Mouse (Mus musculus) thymus, postnatal 4 days (tissue): ENCODE results near the gene Bfar.
"Not testable (repeated sequence)": the region's sequence is repeated elsewhere in the genome, so short reads cannot be mapped to it uniquely, and the experiment has no call there.

ENCODE experiments used
- DNase-seq: peaks from one replicate; pipeline ENCODE4 v3.0.0; 2021

Gene Bfar

DNA sequence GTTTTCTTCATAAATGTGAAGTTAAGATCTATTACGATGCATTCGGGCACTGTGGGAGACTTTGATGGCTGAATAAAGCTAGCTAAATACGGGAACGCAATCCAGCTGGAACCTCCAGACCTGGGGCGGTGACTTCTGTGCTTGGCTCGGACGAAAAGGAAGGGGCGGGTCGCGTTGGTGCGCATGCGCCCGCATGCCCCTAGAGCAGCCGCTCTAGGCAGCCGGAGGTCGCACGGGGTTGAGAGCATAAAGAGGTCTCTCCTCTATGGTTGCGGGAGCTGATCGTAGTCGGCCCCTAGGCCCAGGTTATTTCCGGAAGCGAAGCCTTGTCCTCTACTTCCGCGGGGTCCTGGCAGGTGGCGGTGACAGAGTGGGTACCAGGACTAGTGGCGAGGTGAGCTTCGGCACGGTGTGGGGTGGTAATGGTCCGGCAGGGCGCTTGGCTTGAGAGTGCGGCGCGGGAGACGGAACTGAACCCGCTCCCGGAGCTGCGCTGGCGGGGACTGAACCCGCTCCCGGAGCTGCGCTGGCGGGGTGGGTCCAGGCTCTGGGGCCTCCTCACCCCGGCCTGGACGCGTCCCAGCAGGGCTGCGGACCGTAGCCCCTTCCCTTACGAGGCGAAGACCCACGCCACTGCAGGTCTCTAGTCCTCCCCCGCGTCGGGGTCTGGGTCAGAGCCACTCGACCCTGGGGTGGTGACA, at the start of gene Bfar, which contains the start of gene 3110001I22Rik:
TSS of gene Bfar (plus strand) at position 174 of the 701 bp plus-strand sequence.
TSS of gene 3110001I22Rik (plus strand) at position 245 of the 701 bp plus-strand sequence.
- DNase-seq, result peak; percentile 91

DNA sequence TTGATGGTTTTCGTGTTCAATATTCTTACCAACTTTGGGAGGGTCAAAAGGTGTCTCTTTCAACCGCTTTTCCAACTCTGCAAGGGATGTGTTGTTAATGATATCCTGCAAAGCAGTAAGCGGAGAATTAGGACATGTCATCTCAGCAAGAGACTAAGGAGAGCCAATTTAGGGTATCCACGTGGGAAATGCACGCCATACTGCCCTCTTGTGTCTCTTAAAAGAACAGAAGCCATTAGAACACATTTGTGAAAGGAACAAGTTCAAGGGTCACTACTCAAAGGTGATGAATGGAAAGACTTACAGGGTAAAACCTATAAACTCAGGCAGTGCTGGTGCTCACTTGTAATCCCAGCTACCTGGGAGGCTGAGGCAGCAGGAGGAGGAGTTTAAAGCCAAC, 43.3 kb upstream of the Bfar start:
- no peak for DNase-seq

DNA sequence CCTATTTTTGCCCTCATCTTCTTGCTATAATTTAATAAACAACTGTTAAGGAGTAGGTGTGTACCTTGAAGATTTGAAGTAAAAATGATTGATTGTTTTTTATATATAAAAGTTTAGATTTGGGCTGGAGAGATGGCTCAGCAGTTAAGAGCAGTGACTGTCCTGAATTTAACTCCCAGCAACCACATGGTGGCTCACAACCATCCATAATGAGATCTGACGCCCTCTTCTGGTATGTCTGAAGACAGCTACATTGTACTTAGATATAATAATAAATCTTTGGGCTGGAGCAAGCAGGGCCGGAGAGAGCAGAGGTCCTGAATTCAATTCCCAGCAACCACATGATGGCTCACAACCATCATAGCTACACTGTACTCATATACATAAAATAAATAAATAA, 33.5 kb upstream of the Bfar start:
- not testable (repeated sequence) for DNase-seq

DNA sequence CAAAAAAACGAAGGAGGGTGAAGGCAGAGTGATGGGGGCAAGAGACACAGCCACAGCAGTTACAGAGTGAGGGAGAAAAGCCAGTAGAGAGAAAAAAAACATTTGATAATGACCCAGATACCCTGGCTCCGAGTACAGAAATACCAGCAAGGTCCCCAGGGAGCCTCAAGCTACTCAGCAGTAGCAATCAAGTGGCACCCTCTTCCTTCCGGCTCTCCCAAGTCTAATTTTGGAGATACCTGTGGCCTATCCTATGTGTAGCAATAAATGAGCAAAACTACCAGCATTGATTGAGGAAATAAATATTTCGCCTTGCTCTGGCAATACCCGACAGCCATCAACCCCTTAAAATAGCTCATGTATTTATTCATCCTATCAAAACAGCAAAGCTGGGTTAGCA, 32.1 kb upstream of the Bfar start:
- no peak for DNase-seq

DNA sequence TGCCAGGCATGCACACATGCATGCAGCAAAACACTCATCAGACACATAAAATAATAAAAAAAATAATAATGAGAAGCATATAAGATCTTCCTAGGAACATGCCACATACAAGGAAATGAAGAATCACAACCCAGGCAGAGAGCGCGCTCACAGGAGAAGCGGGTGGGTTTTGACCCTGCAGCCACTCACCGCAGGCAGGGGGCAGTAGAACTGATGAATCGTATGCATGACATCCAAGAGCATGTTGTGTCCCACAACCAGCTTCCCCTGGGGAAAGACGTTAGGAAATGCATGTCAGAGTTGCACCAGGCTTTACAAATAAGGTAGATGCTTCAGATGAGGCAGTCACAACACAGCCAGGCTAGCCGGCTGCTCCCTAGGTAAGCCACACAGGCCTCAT, 31.6 kb upstream of the Bfar start:
- peak; percentile 64 for DNase-seq

DNA sequence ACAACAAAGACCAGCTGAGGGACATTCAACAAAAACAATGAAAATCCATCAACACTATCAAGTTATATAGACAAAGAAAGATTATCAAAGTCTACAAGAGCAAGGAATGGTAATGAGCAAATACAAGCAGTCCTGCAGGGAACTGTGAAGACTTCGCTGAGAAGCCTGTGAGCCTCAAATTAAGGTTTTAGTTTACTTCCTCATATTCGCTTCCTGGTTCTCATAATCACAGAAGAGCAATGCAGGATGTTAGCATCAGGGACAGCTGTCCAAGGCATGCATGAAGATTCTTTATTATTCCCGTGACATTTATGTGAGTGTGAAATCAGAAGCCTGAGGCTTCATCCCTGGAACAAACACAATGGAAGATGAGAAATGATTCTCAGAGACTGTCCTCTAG, 27.2 kb upstream of the Bfar start:
- no peak for DNase-seq

DNA sequence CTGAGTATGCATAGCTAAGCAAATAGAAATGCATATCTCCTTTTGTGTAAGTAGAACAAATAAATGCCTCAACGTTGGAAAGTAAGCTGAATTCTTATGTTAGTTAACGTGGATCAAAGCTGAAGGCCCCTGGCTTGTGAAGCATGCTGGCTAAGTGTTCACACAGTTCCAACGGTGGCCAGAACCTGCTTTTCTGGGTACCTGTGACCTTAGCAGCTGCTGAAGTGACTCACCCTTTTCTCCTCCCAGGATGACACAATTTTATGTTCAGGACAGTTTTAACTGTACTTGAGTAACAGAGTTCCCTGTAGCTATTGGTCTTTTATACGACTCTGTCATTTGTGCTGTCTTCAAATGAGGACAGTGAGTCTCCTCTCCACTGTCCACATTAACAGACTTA, 25.7 kb upstream of the Bfar start:
- no peak for DNase-seq

DNA sequence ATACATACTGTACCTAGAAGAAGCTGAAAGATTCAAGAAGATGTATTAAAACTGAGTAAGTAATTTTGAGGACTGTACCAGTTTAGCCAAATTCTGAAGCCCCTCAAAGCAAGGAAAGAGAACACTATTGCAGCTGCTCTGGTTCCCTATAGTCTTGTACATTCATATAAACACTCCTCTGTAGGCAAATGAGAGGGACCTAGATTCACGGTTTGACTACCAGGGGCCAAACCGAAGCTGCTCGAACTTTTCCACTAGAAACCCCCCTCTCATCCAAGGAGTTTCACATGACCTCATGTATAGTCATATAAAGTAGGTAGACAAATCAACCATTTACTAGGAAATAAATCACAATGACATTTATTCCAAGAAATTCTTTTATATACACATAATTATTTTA, 12.8 kb upstream of the Bfar start:
- no peak for DNase-seq

DNA sequence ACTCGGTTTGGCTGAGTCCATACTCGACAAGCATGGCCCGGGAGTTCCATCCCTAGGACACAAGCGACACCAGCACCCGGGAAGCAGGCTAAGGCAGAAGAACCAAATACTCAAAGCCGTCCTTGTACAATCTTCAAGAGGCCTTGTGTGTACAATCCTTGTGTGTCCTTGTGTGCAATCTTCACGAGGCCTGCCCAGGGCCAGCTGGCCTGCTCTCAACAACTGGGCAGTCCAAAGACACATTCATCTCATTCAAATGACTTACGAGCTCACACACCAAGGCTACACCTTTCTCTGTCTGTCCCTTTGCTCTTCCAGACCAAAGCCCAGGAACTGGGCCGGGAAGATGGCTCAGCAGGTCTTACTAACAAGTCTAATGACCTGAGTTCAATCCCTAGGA, 10.9 kb upstream of the Bfar start:
- no peak for DNase-seq

DNA sequence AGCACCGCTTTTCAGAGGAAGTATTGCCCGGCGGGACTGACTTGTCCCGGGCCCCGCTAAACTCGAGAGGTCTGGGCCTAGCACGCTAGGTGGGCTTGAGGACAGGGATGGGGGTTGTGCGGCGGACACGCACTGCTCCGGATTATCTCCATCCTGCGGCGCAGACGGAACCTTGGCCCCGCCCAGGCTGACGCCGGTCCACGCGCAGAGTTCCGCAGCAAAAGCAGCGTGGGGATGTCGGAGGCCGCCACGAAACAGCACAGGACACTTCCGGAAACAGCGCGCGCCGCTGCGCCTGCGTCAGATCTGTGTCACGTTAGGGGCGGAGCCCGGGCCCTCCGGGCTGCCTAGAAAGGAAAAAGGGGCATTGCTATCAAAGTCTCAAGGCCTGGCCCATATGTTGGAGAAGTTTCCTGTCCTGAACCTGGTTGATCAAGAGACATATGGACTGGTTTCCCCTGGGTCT, 3.7 kb upstream of the Bfar start, which contains the start of gene Parn:
TSS of gene Parn (minus strand) at position 293 of the 466 bp plus-strand sequence.
- DNase-seq, result peak; percentile 96

DNA sequence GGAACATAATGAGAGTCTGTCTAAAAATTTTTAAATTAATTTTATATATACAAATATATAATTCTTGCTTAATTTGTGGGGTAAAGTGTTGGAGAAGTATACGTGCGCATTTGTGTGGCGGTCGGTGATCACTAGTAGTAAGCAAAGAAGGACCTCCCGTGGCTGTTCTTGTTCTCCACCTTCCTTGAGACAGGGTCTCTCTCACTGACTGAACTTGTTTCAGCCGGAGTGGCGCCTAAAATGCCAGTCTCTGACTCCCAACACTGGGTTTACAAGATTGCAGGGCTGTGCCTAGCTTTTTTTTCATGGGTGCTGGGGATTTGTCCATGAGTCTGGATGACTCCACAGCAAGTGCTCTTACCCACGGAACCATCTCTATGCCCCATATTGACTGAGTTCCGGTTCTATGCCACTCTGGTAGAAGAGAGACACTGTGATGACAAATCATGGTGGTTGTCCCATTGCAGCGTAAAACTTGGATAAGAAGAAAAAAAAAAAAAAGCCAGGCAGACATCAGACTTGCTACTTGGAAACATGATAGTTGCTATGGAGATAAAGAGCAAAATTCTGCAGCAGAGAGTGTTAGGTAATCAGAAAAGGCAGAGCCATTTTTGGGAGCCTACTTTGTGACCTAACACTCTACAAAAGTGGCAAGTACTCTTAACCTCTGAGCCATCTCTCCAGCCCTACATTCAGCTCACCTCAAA, 3.1 kb upstream of the Bfar start:
- DNase-seq, result peak; percentile 22

DNA sequence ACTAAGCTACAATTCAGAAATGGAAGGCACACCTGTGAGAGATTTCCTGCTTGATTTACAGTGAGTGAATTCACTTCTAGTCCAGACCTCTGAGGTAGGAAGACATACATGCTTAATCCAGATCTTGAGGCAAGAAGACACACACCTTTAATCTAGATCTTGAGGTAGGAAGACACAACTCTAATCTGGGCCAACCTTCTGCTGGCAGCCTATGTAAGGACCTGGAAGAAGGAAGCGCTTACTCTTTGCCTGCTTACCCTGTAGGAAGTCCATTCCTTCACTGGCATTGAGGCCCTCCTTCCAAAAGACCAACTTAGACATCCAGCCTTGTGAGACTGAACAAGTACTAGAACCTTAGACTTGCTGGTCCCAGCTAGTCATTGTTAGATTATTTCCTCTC, 2.4 kb upstream of the Bfar start:
- no peak for DNase-seq

DNA sequence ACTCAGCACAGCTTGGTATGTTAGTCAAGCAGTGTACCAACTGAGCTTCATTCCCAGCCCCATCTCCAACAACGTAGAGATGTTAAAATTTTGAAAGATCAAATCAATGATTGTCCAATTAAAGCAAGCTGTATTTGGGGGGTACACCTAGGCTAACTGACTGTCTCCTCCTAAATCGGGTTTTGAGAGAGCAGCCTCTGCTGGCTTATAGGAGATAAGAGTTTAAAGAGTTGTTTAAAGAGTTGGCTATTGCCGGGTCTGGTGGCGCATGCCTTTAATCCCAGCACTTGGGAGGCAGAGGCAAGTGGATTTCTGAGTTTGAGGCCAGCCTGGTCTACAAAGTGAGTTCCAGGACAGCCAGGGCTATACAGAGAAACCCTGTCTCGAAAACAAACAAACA, 762 bp upstream of the Bfar start:
- not testable (repeated sequence) for DNase-seq

DNA sequence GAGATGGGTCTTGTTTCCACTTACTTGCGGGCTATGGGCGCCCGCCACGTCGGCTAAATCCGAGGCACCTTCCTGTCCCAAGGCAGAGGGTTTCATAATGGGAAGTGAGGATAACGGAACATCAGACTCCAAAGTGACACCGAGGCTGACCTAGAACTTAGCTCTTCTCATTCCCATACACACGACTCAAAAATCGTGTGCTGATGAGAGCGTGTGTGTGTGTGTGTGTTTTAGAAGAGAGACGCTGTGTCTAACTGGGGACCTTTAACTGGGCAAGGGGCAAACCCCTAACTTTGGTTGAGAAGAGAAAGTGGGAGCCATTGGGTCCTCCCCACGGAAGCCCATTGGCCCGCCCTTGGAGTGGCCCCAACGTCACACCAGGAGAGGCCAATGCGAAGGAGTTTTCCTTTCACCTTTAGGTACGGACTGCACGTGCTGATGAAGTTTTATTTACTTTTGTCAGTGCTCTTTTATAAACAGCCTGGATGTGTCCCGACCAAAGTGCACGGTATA, 784 bp downstream of the Bfar start:
- DNase-seq, result peak; percentile 75

DNA sequence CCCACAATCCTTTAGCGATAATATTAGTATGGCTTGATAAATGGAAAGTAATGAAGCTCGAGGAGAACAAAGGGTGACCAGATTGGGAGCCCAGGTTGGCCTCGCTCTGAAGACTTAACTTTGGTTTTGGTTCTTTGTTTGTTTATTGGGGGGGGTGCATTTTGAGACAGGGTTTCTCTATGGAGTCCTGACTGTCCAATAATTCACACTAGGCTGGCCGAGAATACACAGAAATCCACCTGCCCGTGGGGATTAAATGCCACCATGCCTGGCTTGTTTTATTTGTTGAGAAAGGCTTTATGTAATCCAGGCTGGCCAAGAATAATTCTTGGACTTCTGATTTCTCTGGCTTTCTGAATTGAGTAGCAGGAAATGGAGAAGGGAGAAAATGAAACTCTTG, 1.5 kb downstream of the Bfar start:
- DNase-seq, result no peak

DNA sequence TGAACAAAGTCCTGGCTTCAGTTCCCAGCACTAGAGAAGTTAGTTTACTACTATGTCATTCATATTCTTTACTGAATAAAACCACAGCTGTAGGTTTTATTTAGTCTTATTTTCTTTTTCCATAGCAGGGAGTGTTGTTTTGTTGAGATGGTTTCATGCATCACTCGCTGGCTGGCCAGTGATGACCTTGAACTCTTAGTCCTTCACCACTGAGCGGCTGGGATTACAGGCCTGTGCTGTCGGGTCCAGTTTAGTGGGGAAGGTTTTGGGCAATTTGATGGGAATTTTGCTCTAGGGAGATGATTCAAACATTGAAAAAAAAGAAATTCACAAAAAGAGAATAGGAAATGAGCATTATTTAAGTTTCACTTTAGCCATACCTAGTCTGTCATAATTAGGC, 2.9 kb downstream of the Bfar start:
- no peak for DNase-seq

DNA sequence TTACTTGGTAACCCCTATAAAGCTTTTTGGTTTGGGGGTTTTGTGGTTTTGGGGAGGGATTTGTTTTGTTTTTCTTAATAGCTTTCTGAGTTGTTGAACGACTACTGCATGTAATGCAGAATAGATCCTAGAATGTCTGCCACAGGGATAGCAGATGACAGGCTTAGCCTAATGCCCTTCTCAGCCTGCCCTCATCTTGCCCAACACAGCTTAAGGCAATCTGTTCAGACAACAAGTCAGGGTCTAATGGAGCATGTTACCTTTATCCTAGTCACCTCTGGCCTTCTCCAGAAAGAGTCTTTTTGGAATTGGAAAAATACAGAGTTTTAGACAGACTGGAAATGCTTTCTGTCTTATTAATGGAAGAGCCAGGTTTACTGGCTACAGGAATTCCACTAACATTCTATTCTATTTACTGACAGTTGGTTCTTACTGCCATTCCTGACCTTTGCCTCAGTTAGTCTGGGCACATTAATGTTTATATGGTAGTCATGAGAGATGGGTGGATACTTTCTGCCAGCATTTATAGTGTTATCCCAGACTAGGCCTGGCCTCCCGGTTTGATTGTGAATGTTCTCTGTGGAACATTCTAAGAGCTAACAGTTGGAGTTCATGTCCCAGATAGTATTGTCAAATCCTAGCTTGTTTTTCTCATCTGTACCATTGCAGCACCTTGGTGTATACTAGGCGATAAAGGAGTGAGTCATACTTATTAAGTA, 7.1 kb downstream of the Bfar start:
- DNase-seq, result no peak

DNA sequence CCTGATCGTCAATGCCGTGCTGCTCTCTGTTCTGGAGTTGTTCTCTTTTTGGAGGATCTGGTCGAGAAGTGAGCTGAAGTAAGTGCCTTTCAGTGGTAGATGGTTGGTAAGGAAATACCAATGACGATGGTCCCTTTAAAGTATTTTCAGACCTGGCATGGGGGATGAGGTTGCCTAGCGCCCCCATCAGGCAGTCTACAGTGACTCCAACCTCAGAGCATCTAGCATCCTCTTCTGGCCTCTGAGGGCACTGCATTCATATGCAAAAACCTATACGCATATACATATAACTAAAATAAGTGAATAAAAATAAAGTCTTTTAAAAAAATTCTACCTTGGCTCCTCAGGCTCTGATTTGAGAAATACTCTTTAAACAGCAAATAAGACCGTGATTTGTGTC, 27.3 kb downstream of the Bfar start:
- peak; percentile 31 for DNase-seq

DNA sequence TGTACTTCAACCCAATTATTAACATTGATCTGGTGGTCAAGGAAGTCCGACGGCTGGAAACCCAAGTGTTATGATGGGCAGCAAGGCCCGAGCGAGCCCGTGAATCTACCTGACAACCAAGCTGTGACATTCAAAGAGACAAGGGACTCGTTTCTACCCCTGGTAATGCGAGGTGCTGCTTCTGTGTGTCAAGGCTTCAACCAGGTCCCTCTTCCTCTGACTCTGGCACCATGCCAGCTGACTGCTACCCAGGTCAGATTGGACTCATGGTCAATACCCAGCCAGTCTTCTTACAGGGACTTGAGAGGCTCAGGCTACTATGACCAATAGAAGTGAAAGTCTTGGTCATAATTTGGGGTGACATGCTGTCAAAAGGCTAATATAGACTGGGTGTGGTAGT, 30.5 kb downstream of the Bfar start:
- DNase-seq, result no peak

DNA sequence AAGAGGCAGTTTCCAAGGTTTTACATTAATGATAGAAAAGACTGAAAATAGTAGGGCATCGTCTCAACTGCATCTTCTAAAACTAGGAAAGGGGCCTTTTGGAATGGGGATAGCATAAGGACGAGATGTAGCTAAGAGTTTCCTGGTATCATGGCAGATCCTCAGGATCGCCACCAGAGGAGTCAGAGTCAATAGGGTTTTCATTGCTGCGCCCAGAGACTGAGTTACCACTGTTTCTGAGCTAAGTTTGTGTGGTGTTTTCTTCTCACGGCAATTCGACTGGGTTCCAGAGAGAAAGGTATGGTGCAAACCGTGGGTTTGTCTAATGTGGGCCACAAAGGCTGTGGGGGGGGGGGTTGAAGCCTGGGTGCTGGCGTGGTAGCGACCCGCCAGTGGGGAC, 33.0 kb downstream of the Bfar start:
- DNase-seq, result no peak

DNA sequence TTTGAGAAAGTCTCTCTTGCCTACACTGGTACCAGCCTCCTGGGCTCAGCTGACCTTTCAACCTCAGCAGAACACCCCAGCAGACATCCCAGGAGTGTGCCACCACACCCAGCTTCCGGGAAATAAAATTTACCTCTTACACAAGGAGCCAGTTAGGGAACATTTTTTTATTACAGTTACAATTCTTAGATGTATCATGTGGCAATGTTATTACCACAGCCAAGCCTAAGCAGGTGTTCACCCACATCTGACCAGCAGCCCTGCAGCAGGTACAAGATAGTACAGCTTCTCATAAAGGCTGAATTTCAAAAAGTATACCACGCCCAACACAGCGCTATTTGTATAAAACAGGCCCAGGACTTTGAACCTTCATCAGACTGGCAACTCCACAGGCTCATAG, 43.3 kb downstream of the Bfar start:
- DNase-seq, result no peak

DNA sequence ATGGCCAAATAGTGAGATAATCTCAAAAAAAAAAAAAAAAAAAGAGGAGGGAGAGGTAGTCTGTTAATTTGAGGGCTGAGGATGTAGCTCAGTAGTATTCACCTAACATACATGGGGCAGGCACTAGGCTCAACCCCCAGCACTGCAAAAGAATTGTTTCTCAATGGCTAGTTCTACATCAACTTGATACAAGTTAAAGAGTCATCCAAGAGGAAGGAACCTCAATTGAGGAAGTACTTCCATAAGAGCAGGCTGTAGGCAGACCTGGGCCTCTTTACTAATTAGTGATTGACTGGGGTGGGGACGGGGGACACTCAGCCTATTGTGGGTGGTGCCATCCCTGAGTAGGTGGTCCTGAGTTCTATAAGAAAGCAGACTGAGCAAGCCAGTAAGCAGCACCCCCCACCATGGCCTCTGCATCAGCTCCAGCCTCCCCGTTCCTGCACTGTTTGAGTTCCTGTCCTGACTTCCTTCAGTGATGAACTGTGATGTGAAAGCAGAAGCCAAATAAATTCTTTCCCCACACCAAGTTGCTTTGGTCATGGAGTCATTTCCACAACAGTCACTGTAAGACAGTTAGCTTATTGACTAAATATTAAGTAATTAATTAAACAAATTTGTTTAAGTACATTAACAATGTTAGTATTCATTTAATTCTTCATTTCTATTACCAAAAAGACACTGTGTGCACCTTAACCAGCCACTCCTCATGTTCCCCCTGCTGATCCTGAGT, 45.3 kb downstream of the Bfar start:
- DNase-seq, result no peak

DNA sequence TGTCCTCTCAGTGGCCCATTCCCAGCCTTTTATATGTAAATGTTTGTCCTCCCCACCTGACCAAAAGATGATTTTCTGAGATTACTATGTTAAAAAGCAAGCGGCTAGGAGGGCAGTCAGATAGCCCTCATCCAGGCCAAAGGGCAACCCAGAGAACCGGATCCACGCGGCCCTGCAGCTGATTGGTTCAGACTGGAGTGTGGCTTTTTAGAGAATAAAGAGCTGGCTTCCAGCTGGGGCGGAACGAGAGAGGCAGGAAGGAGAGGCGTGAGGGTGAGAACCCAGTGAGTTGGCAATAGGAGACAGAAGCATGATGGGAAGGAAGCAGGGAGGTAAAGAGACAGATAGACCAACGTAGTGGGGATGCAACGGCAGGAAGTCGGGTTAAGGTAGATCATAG, 51.3 kb downstream of the Bfar start:
- peak; percentile 32 for DNase-seq
